Mouse (Mus musculus) 416B (cell line): Measurements from ENCODE around the gene Ehhadh.

Experiments
- DNase-seq: peaks from one replicate; pipeline ENCODE4 v3.0.0; 2011; ENCODE audit warnings: low read depth

The Ehhadh gene

DNA sequence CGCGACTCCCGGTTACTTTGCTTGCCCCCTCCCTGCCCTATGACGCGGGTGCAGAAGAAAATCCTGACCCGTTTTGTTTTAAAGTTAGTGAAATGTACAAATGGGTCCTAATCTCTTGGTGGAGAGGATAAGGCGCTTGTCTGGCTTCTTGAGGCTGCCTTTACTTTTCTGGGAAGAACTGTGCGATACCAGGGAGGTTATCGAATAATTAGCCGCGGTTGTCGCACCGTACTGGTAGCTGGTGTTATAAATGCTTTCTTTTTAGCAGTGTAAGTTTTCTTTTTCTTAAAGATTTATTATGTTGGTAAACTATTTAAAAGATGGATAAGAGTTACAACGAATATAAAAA lies 7.1 kb upstream of the Ehhadh start:
- DNase-seq = no peak

DNA sequence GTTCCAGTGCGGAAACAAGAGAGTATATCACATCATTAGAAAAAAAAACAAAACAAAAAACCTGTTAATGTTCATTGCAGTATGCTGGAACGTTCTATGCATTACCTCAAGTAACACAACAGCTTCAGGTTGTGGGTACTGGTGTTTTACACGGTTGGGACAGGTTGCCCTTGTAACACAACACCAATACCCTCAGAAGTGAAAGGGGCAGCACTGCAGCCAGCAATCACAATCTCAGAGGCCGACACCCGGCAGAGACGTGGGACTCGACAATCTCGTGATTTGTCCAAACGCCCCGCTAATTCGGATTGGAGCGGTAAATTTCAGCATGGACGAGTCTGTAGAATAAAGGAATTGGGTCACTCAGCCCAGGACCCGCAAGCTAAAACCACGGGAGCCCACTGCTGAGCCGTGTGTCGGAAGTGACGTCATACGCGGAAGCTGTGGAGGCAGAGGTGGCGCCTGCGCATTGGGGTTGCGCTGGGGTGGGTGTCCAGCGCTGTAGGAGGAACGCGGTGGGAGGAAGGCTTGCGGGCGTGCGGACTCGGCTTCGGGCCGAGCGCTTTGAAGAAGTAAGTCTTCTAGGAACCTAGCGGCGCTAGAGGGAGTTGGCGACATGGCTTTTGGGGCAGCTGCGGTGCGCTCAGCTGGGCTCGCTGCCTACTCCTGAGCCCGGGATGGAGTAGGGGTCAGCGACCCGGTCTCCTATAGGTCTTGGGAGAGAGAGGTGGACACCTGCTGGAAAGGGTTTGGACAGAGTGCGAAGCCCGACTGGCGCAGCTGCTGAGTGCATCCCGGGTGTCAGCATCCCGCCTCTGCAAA lies 6.5 kb upstream of the Ehhadh start, which contains the start of gene Map3k13:
Gene Map3k13 (plus strand): TSS at position 472 of the 822 bp plus-strand sequence.
- DNase-seq = peak; percentile 95

- DNase-seq = peak; percentile 31
These were observed 5.6 kb upstream of the Ehhadh start for GRCm38 (mm10) chr16:21793080-21793810.

DNA sequence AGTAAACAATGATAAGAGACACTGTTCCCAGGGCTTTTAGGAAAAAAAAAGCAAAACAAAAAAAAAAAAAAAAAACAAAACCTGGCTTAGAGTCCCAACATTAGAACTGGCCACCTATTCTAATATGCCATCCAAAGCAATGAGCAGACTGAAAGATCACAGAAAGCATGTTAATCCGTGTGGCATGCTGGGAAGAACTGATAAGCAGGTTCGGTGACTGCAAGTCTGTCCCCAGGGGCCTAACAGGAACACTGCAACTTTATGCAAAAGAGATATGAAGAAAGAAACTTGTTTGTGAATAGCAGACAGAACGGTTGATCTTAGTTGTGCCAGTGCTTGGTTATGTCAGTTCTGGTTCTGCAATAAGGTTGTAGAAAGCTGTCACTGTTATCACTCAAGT lies 4.2 kb upstream of the Ehhadh start:
- peak; percentile 28 for DNase-seq

DNA sequence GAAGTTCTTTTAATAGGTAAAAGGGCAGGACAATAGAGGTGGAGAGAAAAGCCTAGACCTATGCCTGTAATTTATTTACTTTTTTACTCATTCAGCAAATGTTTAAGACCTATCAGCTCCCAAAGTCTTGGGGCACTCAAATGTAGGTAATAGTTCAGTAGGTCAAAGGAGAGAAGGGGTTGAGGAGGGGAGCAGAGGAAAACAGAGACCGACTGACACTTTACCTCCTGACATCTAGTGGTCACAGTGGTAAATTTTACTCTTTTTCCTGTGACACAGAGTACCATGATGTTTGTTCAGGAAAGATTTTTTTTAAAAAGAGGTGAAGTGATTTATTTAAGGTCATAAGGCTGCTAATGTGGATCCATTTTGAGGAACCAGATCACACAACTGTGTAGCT lies 2.9 kb upstream of the Ehhadh start:
- DNase-seq = no peak

DNA sequence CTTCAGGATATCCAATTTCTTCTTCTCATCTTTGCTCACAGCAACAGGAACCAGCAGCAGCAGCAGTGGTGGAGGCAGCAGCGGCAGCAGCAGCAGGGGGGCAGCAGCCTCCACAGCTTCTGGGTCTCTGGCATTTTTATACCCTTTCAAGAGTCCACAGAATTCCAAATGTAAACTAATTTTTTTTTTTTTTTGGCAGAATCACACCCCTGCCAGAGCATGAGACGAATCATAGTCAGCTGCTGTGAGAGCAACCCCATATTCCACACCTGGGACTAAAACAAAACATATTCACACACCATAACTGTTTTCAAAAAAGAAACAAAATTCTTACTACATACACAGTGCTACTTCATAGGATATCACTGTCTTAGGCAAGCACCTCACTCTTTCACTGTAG lies 1.6 kb upstream of the Ehhadh start:
- no peak for DNase-seq

DNA sequence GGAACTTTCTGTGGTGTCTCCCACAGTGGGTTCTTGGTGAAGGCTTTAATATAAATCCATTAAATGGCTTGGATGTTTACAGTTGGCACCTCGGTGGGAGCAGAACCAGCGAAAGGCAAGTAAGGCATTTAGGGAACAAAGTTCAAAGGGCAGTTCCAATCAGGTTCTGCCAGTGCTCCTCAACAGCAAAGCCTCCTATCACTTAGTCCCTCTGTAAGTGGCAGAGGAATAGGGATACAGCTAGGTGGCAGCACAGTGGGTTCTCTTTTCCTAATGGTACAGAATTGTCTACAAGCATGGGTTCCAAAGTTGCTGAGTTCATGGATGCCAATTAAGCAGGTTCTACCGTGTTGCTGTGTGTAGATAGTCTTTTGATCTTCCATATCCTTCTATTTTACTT lies 974 bp upstream of the Ehhadh start:
- DNase-seq = peak; percentile 17

DNA sequence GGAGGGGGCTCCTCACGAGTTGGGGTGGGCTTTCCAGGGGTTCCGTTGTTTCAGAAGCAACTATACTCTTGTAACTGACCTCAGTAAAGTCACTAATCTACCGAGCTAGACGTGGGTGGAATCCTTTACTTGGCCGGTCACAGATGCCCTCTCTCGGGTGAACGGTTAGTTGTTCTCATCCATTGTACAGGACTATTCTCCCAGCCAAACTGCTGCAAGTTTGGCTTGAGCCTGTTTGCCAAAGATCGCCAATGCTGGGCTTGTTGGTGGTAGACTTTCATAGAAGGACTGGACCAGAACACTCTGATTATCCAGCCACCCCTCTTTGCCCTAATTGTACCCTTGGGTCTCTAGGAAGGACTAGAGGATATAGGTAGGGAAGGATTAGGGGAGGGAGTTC lies 1.3 kb downstream of the Ehhadh start:
- DNase-seq = no peak

GRCm38 (mm10) chr16:21785000-21785399 lies 2.6 kb downstream of the Ehhadh start:
- DNase-seq = peak; percentile 24

GRCm38 (mm10) chr16:21782807-21783206 lies 4.8 kb downstream of the Ehhadh start:
- no peak for DNase-seq

- no peak for DNase-seq
These were observed 5.7 kb downstream of the Ehhadh start for GRCm38 (mm10) chr16:21781895-21782294.

GRCm38 (mm10) chr16:21781277-21781676 lies 6.3 kb downstream of the Ehhadh start:
- no peak for DNase-seq

DNA sequence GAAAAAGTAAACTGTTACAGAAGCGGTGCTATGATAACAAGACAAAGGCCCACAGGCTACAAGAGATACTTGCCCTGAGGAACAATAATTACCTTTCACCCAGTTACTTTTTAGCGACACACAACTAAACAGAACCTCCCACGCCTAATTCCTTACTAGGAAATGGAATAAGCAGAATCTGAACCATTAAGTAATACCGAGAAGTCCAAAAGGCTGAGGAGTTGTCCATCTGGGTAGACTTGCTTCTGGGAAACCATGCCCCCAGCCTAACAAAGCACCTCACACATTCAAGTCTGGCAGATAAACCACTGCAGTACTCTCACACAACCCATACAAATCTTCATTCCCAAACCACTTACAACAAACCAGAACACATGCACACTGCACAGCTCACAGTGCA lies 8.5 kb downstream of the Ehhadh start:
- DNase-seq = no peak

DNA sequence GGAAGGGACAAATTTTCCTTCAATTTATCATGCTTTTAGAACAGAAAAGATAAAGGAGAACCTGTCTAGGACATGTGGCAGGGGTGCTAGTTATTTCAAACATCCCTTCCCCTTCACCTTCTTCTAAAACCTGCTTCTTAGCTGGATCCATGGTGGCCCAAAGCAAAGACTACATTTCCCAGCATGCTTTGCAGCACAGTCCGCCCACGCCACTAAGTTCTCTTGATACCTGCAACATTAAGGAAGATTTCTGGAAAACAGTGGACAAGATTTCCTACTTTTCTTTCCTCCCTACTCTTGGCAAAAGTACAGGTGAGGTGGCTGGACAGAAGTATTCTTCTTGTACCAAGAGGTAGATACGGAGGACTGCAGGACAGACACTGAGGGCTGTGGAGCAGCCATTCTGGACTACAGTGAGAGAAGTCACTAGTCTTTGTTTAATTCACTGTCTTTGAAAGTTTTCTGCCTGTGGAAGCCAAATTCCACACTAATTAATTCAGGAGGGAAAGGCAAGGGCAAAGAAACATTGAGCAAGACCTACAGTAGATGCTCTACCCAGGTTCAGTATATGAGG lies 9.2 kb downstream of the Ehhadh start:
- DNase-seq = no peak

- DNase-seq = no peak
These were observed 12.9 kb downstream of the Ehhadh start for GRCm38 (mm10) chr16:21774725-21775124.

DNA sequence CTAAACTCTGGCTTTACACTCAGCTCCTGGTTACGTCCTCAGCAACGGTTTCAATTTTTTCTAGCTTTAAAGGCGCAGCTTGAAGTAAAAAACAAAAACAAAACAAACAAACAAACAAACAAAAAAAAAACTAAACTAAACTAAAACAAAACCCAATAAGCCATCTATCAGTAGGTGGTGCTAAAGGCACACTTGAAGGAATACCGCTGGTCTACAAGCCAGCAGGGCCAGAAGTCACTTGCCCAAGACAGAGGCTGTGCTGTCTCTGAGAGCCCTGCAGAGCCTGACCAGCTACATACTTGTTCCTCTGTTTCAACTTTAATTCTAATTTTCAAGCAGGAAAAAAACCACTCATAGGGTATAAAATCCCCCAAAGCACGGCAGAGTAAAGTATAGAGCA lies 17.9 kb downstream of the Ehhadh start:
- DNase-seq = peak; percentile 43

- peak; percentile 30 for DNase-seq
These were observed 19.4 kb downstream of the Ehhadh start for GRCm38 (mm10) chr16:21768255-21768654.

DNA sequence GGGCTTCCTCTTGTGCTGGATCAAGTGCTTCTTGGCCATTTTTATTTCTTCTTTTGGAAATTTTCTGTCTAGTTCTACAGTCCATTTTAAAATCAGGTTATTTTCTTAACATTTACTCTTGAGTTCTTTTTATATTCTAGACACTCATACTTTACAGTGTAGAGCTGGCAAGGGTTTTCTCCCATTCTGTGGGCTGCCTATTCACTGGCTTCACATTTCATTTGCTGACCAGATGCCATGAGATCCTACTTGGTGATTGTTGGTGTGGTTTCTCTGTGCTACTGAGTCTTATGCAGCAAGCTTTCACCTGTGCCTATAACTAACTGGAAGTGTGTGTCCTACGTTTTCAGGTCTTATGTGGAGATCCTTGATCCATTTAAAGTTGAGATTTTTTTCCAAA lies 29.2 kb downstream of the Ehhadh start:
- DNase-seq = no peak

GRCm38 (mm10) chr16:21743401-21743800 lies 44.2 kb downstream of the Ehhadh start:
- DNase-seq = no peak

DNA sequence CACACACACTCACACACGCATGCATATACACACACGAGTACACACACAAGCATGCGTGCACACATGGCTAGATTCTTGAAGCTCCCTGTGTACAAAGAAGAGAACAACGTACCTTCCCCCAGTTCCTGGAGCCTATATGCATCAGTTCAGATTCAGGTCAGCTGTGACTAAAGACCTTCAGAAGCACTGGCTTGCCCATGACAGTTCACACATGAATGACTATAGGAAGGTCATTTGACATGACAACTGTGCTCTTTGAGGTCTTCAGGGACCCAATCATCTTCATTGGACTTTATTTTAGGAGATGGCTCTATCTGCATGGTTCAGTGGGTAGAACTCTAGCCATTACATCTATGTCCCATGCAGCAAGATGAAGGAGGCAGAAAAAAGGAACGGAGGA lies 44.7 kb downstream of the Ehhadh start:
- no peak for DNase-seq

DNA sequence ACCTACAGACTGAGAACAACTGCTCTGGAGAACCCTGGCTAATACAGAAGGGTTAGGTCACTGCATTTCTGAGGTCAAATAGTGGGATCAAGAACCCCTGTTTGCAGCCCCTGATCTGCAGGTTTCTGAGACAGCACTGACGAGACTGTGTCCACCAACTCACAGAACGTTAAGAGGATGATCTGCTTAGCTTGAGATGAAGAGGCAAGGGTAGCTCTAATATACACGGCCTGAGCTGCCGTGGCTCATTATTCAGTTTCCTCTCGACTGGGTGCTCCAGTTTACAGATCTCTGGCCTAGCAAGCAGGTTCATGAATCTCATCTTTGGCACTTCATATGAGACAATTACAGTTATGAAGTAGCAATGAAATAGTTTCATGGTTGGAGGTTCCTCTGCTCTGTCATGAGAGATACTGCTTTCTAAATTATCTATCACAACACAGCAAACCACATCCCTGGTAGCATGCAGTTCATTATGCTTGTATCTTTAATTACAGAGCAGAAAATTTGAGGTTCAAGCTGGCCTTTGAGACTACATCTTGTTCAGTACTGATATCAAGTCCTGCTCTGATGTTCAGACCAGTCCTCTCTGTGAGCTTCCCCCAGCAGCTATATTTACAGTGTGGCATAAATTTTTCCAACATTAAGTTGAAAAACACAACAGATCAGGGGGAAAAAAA lies 45.3 kb downstream of the Ehhadh start:
- no peak for DNase-seq

DNA sequence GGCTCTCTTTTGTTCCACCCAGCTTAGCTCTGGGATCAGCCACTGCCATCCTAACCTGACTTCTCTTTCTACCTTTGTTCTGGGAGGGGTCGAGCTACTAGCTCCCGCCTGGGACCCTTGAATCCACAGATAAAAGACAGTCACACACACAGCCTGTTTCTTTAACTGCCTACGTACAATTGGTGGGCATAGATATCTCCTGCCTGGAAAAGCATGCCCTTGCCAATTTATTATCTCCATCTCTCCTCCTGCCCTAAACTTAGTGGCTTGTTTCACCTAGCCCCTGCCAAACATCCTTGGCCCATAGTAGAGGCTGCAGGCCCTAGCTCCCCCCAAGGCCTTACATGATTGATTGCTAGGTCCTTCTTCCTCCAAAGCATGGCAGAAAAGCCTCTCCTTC lies 46.1 kb downstream of the Ehhadh start:
- DNase-seq = no peak

- DNase-seq = no peak
These were observed 52.0 kb downstream of the Ehhadh start for GRCm38 (mm10) chr16:21735638-21736037.
